In genomic region chr10:119134797-119135488, GRCm38 (mm10) we compare ENCODE assay signal across 14 mouse cellular contexts.
A peak's percentile ranks its signal among the peaks of the same experiment; 100 is the strongest.
DNase-seq lines count a peak whose midpoint lies in the region; ATAC-seq lines count a peak whose summit lies in the region.
"Had no signal": no experiment of that assay in that cellular context is flagged by ENCODE, and none has a peak within 500 bp of the region (broad histone marks: within the 10 kb centered on the region; RNA-seq: fewer than 3 reads in every experiment).

No protein-coding gene starts in this region.

- DNase-seq in heart, postnatal 36 days, result no peak
- DNase-seq in lung, postnatal 14 days, result no peak
- peak; percentile 30 for DNase-seq in ZHBTc4 (ENCODE audit: low read depth, low spot score)
- DNase-seq in thymus, postnatal 36 days, result no peak
- DNase-seq: B cell, adult 2 months; cerebellum, adult 18-20 months; kidney, postnatal 10 days; thymus, postnatal 14 days had no signal

- peak overlapping the region; percentile 35 for H3K4me2 ChIP-seq in heart, embryonic 12.5 days
- H3K4me2 ChIP-seq in lung, embryonic 15.5 days, result peak overlapping the region; percentile 16
- no peak overlapping the region for H3K4me2 ChIP-seq in liver, embryonic 16.5 days (ENCODE audit: low read depth, low read length)

- peak overlapping the region; percentile 44 for H3K27ac ChIP-seq in heart, embryonic 12.5 days (ENCODE audit: poor library complexity, severe bottlenecking)
- H3K27ac ChIP-seq in lung, embryonic 15.5 days, result no peak overlapping the region
- H3K27ac ChIP-seq in liver, embryonic 16.5 days (ENCODE audit: low read length), result no peak overlapping the region
- H3K27ac ChIP-seq: hindbrain, postnatal 0 days; limb, embryonic 13.5 days had no signal

- 25% methylated on average over 10 of the region's 10 CpGs for WGBS in heart, embryonic 12.5 days
- WGBS in lung, embryonic 15.5 days, result 18% methylated on average over 10 of the region's 10 CpGs
- WGBS in liver, embryonic 16.5 days (ENCODE audit: insufficient replicate concordance), result 47% methylated on average over 10 of the region's 10 CpGs

- intact Hi-C loops in heart, postnatal 36 days (cut with DNase I), result no loop called here

- no peaks in the 10 kb centered on the region; the same call in 1 of the 2 replicates for H3K9me3 ChIP-seq in heart, embryonic 12.5 days (replicated peaks)
- H3K9me3 ChIP-seq in lung, embryonic 15.5 days, result no peaks in the 10 kb centered on the region
- no peaks in the 10 kb centered on the region for H3K9me3 ChIP-seq in liver, embryonic 16.5 days (replicated peaks; ENCODE audit: control insufficient read depth, low read length)
- H3K9me3 ChIP-seq: limb, embryonic 13.5 days had no signal

- peaks cover 15% of the 10 kb centered on the region for H3K4me1 ChIP-seq in heart, embryonic 12.5 days (replicated peaks)
- H3K4me1 ChIP-seq in lung, embryonic 15.5 days, result peaks cover 9% of the 10 kb centered on the region
- no peaks in the 10 kb centered on the region; the same call in 1 of the 2 replicates for H3K4me1 ChIP-seq in liver, embryonic 16.5 days (ENCODE audit: control insufficient read depth, low read depth, low read length)

- no peak overlapping the region for H3K9ac ChIP-seq in heart, embryonic 12.5 days
- no peak overlapping the region for H3K9ac ChIP-seq in lung, embryonic 15.5 days
- H3K9ac ChIP-seq in liver, embryonic 16.5 days (ENCODE audit: low read depth, low read length), result no peak overlapping the region
- H3K9ac ChIP-seq: limb, embryonic 13.5 days had no signal

- peak; percentile 78 for ATAC-seq in heart, embryonic 12.5 days (ENCODE audit: insufficient number of reproducible peaks, low FRiP score)
- peak; percentile 28; the same call in 1 of the 2 replicates for ATAC-seq in lung, embryonic 15.5 days (ENCODE audit: borderline replicate concordance, extremely low read depth, low FRiP score, low TSS enrichment)
- peak; percentile 60 for ATAC-seq in liver, embryonic 16.5 days (ENCODE audit: low read depth)
- ATAC-seq in monocyte, adult 5-6 weeks (replicated peaks; ENCODE audit: insufficient number of reproducible peaks, low FRiP score, low TSS enrichment, poor library complexity, severe bottlenecking), result no peak
- ATAC-seq: hindbrain, postnatal 0 days had no signal

- H3K4me3 ChIP-seq in heart, embryonic 12.5 days, result no peak overlapping the region
- H3K4me3 ChIP-seq in lung, embryonic 15.5 days, result no peak overlapping the region
- H3K4me3 ChIP-seq in liver, embryonic 16.5 days (ENCODE audit: low read depth, low read length), result no peak overlapping the region
- H3K4me3 ChIP-seq: limb, embryonic 13.5 days had no signal

- no peaks in the 10 kb centered on the region for H3K27me3 ChIP-seq in heart, embryonic 12.5 days (replicated peaks)
- H3K27me3 ChIP-seq in lung, embryonic 15.5 days, result no peaks in the 10 kb centered on the region
- H3K27me3 ChIP-seq in liver, embryonic 16.5 days (ENCODE audit: control insufficient read depth, insufficient read depth, low read depth, low read length), result no peaks in the 10 kb centered on the region

- H3K36me3 ChIP-seq in heart, embryonic 12.5 days, result no peaks in the 10 kb centered on the region
- H3K36me3 ChIP-seq in lung, embryonic 15.5 days, result no peaks in the 10 kb centered on the region
- no peaks in the 10 kb centered on the region for H3K36me3 ChIP-seq in liver, embryonic 16.5 days (ENCODE audit: control insufficient read depth, insufficient read depth)
- H3K36me3 ChIP-seq: limb, embryonic 13.5 days had no signal
